Mouse (Mus musculus) brown adipose tissue, adult 24 weeks (tissue): Measurements from ENCODE around the gene Mboat2. TPM values are rescaled to one million over a fixed set of nuclear protein-coding genes. Genes with fewer than 3 reads are reported as not detected.

ENCODE experiments used
- H3K27ac ChIP-seq: fragments of 200-500 bp; replicated peaks from 2 replicates; pipeline ENCODE4 v1.5.1; 2012; ENCODE audit warnings: low read depth, mild to moderate bottlenecking, low read length
- H3K4me1 ChIP-seq: fragments of 200-500 bp; 2 replicates; pipeline ENCODE4 v1.6.1; 2012; ENCODE audit warnings: low read length, mixed read lengths; ENCODE audit not compliant: control insufficient read depth, insufficient read depth, insufficient read length
- H3K4me3 ChIP-seq: fragments of 200-500 bp; 2 replicates; pipeline ENCODE4 v1.5.1; 2012; ENCODE audit warnings: low read depth, mild to moderate bottlenecking, low read length, moderate library complexity; ENCODE audit not compliant: insufficient read depth
- polyA plus RNA-seq: library from polyadenylated mRNA; stranded (reverse); fragments of >200 nt; gene quantifications from 2 replicates; pipeline ENCODE4 v1.2.4, GENCODE M21; 2012; ENCODE audit not compliant: missing spikeins, insufficient read depth, insufficient read length

Gene Mboat2
- polyA plus RNA-seq, 1 experiment: not detected

DNA sequence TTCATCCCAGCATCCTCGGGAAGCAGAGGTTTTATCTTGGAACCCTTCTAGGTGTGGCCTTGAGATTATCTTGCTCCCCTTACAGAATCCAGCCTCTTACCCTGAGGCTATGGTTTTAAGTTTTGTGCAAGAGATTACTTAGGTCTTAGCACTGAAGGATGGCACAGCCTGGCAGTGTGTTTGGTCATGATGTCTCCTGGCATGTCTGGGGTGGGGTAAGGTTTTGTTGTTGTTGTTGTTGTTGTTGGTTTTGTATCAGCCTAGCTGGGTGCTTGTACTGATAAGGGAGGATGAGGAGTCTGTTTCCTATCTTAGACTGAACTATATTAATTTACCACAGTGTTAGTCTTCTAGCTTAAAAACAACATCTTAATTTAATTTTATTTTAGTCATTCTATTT, 105.6 kb downstream of the Mboat2 start:
- Histone ChIP-seq H3K4me1 (no peaks in the 10 kb centered on the region), H3K4me3 (no peak overlapping the region), H3K27ac (no peak overlapping the region)

DNA sequence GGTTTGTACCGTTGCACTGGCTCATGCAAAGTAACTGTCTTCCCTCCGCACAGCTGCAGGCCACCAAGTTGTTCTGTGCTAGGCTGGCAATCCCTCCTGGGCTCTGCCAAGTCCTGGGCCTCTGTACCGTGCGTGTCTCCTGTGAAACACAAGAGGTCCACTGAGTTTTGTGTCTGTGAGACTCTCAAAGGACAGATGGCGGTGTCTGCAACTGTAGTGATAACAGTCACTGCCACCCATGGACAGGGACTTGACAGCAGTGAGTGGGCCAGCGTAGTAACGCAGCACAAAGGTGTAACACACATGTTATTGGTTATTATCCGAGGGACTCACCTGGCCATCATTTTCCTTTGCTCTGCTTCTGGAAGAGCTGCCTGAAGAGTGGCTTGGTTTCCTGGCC, 108.7 kb downstream of the Mboat2 start:
- no peak overlapping the region for H3K4me3 ChIP-seq
- no peak overlapping the region for H3K27ac ChIP-seq

DNA sequence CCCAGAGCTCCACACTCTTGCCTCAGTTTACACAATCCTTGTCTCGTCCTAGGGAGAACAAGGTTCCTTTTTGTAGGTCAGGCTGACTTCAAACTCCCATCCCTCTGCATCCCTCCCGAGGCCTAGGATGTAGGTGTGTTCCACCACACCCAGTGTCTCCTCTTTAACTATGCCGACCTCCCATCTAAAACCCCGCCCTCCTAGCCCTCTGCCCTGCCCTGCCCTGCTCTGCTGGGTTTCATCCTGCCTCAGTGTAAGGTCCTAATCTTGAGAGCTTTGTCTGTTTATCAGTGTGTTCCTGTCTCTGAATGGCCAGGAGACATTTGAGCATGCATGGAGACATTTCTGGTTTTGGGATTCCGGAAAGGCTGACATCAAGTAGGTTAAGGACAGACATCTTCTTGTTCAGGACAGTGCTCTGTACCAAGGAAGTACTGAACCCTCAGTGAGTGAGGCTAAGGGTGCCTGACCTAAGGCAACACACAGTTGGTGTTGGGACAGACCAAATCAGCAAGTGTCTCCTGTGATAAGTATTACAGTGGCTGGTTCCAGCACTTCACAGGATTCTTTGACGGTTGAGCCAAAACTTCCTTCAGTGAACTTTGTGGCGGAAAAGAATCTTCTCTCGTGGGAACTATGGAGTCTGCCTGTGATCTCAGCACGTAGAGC, 112.1 kb downstream of the Mboat2 start:
- Histone ChIP-seq H3K4me1 (no peaks in the 10 kb centered on the region), H3K27ac (no peak overlapping the region), H3K4me3 (no peak overlapping the region)

More for the DNA sequence above, 108.7 kb downstream of the Mboat2 start:
- no peaks in the 10 kb centered on the region for H3K4me1 ChIP-seq

DNA sequence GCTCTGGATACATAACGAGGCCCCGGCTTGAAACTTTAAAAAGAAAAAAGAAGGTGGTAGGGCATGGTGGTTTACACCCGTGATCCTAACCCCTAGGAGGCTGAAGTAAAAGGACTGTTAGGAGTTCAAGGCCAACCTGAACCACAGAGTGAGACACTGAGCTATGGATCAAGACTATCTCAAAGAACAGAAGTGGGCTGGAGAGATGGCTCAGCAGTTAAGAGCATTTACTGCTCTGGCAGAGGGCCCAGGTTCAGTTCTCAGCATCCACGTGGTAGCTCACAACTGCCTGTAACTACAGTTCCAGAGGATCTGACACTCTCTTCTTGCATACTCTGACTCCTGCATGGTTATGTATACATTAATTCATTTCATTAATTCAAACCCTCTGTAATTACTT, 112.7 kb downstream of the Mboat2 start:
- H3K27ac ChIP-seq: no peak overlapping the region
- no peak overlapping the region for H3K4me3 ChIP-seq
- H3K4me1 ChIP-seq: no peaks in the 10 kb centered on the region

DNA sequence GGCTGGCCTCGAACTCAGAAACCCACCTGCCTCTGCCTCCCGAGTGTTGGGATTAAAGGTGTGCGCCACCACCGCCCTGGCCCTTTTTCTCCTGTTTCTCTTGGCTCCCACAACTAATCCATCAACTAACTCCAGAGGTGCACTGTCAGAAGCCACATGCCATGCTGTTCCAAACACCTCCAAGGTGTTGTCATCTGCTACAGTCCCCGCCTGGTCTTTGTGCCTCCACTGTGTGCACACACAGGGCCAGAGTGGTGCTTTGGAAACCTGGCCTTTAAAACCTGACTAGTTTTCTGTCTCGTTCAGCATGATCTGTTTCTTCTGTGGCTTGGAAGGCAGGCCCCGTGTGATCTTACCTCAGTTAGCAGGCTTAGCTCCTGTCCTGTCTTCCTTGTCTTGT, 113.9 kb downstream of the Mboat2 start:
- Histone ChIP-seq H3K4me3 (no peak overlapping the region), H3K4me1 (no peaks in the 10 kb centered on the region), H3K27ac (no peak overlapping the region)

DNA sequence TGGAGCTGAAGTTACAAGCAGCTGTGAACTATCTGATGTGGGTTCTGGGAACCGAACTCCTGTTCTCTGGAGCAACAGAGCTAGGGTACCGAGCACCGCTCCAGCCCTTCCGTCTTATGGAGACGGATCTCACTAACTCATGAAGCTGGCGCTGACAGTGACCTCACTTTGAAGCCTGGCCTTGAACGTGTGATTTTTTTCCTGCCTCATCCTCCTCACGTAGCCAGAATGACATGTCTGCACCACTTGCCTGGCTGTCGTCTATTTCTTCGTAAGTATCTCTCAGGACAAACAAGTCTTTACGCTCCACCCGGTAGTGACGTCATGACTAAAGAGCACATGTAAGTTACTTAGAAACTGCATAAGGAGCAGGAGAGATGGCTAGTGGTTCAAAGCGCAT, 116.4 kb downstream of the Mboat2 start:
- Histone ChIP-seq H3K27ac (no peak overlapping the region), H3K4me1 (no peaks in the 10 kb centered on the region), H3K4me3 (no peak overlapping the region)

DNA sequence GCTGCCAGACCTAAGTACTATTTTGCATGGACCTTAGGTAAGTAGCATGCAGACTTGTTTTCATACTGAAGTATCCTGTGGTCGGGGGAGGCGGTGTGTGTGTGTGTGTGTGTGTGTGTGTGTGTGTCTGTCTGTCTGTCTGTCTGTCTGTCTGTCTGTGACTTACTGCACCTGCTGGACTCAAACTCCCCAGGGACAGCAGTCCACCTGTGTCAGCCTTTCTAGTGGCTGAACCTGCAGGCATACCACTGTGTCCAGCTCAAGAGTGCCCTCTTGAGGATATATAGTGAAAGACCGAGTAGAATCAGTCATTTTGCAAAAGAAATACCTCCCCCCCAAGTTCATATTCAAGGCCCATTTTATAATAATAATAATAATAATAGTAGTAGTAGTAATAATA, 117.7 kb downstream of the Mboat2 start:
- Histone ChIP-seq H3K4me1 (no peaks in the 10 kb centered on the region), H3K4me3 (no peak overlapping the region), H3K27ac (no peak overlapping the region)

DNA sequence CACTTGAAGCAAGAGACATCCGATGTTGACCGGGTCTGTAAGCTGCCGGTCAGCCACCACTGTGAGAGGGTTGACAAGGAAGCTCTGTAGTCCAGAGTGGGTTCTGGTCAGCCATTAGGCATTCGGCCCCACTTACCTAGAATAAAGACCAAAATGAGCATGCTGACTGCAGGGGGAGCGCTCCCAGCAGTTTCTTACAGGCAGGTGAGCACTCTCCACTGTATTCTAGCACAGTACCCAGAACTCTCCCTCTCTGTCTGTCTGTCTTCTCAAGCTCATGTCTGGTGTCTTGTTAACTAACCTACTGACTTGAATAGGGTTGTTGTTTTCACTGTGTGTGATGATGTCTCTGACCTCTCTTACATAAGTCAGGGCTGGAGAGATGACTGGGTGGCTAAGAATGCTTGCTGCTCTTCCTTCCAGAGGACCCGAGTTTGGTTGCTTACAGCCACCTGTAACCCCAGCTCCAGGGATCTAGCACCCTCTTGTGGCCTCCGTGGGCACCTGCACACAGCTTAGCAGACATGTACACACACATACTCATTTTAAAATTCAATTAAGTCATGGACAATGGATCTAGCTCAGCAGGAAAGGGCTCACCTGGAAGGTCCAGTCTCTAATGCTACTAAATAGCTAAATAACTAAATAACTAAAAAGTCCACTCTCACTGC, 119.8 kb downstream of the Mboat2 start:
- no peaks in the 10 kb centered on the region for H3K4me1 ChIP-seq
- H3K27ac ChIP-seq: no peak overlapping the region
- no peak overlapping the region for H3K4me3 ChIP-seq

DNA sequence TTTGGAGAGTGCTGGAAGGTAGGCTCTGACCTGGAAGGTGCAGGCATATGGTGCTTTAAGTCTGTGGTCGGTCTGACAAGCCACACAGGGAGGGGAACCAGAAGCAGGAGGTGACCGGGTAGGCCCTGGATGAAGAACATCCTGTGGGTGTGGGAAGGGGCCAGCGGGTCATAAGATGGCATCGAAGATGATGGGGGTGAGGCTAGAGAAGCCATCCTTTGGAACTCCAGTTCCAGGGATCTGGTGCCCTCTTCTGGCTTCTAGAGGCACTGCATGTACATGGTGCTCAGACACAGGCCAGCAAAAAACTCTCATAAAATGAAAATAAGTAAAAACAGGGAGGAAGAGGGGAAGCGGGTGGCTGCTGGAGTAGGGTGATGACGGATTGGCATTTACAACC, 121.5 kb downstream of the Mboat2 start:
- Histone ChIP-seq H3K4me1 (no peaks in the 10 kb centered on the region), H3K27ac (no peak overlapping the region), H3K4me3 (no peak overlapping the region)

DNA sequence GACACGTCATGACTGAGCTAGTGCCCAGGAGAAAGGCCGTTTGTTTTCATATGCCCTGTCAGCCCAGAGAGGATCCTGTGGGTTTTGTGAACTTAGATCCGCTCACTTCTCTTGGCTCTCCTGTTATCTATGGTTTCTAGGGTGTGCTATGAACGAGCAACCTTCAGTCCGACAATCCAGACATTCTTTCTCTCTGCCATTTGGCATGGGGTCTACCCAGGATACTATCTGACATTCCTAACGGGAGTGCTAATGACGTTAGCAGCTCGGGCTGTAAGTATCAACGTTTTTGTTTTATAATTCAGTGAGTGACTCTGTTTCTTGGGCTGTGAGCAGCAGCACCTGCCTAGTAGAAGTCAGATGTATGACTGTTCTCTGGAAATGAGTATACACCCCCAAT, 124.5 kb downstream of the Mboat2 start:
- Histone ChIP-seq H3K4me1 (no peaks in the 10 kb centered on the region), H3K4me3 (no peak overlapping the region), H3K27ac (no peak overlapping the region)

DNA sequence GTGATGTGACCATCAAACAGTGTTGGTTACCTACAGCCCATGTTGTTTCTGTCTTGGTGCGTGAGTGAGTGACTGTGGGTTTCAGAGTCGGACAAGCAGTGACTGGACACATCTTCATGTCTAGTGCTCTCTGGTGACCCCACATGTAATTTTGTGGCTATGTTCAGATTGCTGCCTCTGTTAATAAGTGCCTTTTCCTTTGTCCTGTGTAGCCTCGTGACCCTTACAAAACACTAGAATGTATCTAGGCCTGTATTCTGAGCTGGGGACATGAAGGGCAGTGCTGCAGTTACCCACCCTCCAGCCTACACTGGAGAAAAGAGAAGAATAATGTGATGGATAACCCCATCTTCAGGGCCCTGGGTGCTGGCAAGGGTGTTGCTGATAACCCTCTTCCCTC, 127.8 kb downstream of the Mboat2 start:
- Histone ChIP-seq H3K27ac (no peak overlapping the region), H3K4me1 (no peaks in the 10 kb centered on the region), H3K4me3 (no peak overlapping the region)

DNA sequence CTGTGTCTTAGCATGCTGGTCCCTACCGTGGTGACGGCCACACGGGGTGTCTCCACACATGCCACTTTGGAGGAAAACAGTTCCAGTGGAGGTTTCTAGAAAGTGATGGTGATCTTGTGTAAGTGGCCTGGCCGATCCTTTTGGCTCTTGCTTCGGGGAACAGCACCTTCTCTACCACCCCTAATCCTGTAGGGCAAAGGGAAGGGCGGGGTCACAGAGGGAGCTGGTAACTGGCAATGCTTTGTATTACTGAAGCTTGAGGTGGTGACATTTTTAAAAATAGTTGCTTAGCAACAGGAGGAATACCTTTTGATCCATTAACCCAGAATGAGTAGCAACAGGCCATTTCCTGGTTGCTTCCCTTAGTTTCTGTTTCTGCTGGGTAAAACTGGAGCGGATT, 131.1 kb downstream of the Mboat2 start:
- Histone ChIP-seq H3K4me1 (no peaks in the 10 kb centered on the region), H3K27ac (no peak overlapping the region), H3K4me3 (no peak overlapping the region)

DNA sequence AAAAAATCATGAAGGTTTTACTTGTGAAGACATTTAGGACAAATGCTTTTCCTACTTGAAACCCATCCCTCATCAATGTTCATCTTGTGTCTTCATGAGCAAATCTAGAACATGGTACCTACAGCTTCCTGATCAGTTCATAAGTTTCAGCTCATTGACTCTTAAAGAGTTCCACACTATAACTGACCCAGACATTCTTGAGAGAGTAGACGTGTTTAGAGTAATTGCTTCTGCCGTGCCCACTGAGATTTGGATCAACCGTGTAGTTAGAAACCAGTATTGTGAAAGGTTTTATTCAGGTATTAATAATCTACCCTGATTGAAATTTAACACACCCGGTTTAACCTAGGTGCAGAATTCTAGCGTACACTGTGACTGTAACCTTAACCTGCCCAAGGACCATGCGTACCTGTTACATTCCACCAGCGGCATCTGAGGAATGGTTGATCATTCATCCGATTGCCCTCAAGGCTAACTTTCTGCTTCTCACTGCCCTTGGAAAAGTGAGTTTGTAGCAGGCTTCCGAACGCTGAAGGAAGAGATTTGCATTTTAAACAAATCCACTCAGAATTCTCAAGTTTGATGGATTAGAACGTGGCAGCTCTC, 131.8 kb downstream of the Mboat2 start:
- Histone ChIP-seq H3K4me3 (no peak overlapping the region), H3K4me1 (no peaks in the 10 kb centered on the region), H3K27ac (no peak overlapping the region)

DNA sequence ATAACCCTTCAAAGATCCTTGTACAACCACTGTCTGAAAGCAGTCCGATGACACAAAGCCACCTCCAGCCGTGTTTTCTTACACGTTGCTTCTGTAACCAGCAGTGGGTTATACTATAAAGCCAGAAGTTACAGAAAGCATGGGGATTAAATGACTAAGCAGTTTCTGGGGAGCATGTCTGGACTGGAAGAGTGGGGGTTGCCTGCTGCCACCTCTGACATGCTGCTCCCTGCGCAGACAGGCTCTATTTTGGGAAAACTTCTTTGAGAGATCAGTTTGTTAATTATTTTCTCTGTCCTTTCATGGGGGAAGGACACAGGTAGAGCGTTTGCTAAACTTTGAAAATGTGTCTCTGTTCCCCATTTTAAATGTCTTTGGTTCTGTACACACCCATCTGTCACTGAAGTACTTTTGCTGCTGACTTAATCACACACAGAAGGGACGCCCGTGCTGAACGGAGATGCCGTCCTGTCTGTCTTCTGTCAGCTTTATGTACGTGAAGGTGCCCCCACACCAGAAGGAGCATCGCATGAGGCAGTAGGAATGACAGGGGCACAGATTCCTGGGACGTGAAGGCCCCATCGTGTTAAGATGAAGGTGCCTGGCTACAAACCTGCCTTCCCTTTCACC, 132.8 kb downstream of the Mboat2 start:
- Histone ChIP-seq H3K4me3 (no peak overlapping the region), H3K27ac (no peak overlapping the region), H3K4me1 (no peaks in the 10 kb centered on the region)

DNA sequence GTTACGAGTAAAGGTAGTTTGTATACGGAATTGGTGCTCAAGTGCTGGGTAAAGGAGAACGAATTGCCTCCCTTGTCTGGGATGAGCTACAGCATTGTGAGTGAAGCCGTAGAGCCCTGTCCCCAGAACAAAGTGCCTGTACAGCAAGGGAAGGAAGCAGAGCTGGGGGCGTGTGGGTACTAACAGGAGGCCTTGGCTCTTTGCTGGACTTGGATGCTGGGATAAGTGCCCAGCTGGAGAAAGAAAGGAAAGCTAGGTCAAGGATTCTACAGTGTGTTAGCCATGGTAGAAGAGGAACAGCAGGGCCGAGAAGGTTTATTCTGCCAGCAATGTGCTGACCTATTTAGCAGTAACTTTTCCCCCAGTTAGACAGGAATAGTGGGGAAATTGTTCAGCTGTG, 134.7 kb downstream of the Mboat2 start:
- no peaks in the 10 kb centered on the region for H3K4me1 ChIP-seq
- no peak overlapping the region for H3K4me3 ChIP-seq
- no peak overlapping the region for H3K27ac ChIP-seq

DNA sequence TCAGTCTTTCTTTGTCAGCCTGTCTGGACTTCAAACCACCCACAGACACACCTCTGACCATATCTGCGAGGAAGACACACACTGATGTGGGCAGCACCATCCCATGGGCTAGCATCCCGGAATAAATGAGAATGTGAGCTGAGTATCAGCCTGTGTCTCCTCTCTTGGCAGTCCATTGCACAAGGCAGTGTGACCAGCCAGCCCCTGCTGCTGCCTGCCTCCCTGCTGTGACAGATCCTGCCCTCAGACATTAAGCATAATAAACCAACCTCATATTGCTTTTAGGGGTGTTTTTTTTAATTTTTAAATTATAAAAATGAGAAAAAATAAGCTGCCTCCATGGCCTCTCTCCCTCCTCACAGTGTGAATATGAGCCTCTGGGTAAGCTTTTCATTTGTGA, 135.4 kb downstream of the Mboat2 start:
- H3K27ac ChIP-seq: no peak overlapping the region
- no peak overlapping the region for H3K4me3 ChIP-seq
- no peaks in the 10 kb centered on the region for H3K4me1 ChIP-seq
